9 mouse cellular contexts compared by ENCODE assay signal in the genomic region with DNA sequence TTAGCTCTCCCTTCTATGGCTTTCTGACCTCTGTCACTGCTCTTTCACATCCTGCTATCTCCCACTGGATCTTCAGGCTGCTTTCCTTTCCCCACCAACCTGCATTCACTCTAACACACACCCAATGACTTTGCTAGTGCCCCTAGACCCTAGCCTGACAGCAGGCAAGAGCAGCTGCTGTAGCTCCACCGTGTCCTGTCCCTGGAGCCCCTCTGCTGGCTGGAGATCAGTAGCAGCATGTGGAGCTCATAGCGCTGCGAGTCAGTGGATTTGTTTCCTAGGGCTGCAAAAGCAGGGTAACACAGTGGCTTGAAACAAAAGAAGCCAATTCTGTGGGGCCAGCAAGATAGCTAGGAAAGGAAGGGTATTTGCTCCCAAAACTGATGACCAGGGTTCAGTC.
DNase-seq lines count a peak whose midpoint lies in the region; ATAC-seq lines count a peak whose summit lies in the region.
"Had no signal": no experiment of that assay in that cellular context is flagged by ENCODE, and none has a peak within 500 bp of the region (broad histone marks: within the 10 kb centered on the region; RNA-seq: fewer than 3 reads in every experiment).

No protein-coding gene starts in this region.

- H3K4me1 ChIP-seq in hindbrain, embryonic 13.5 days (replicated peaks), result peaks cover 19% of the 10 kb centered on the region
- peaks cover 5% of the 10 kb centered on the region; the same call in 1 of the 2 replicates for H3K4me1 ChIP-seq in hindbrain, embryonic 14.5 days (replicated peaks; ENCODE audit: control insufficient read depth, insufficient read depth, low read length)
- H3K4me1 ChIP-seq in midbrain, embryonic 10.5 days, result 0 out of 2 replicates have a peak, but pooled peaks cover 3% of the 10 kb centered on the region
- peaks cover 3% of the 10 kb centered on the region; the same call in 1 of the 2 replicates for H3K4me1 ChIP-seq in midbrain, embryonic 16.5 days (ENCODE audit: control insufficient read depth, insufficient read depth, low read length)

- H3K4me2 ChIP-seq in hindbrain, embryonic 13.5 days, result no peak overlapping the region
- no peak overlapping the region for H3K4me2 ChIP-seq in hindbrain, embryonic 14.5 days (replicated peaks)
- H3K4me2 ChIP-seq in midbrain, embryonic 16.5 days (ENCODE audit: low read length), result no peak overlapping the region

- 45% methylated on average over 3 of the region's 3 CpGs for WGBS in hindbrain, embryonic 13.5 days
- WGBS in hindbrain, embryonic 14.5 days, result 38% methylated on average over 3 of the region's 3 CpGs
- 77% methylated on average over 3 of the region's 3 CpGs for WGBS in midbrain, embryonic 10.5 days
- 34% methylated on average over 3 of the region's 3 CpGs for WGBS in midbrain, embryonic 16.5 days

- no peak for DNase-seq in hindbrain, embryonic 14.5 days (ENCODE audit: low spot score)
- DNase-seq in midbrain, embryonic 10.5 days (ENCODE audit: low spot score), result no peak
- DNase-seq in cerebellum, adult 8-10 months, result peak; percentile 20
- DNase-seq in heart, postnatal 4 days, result peak; percentile 32
- no peak for DNase-seq in urinary bladder, adult 2 months (ENCODE audit: low spot score)
- no peak for DNase-seq in frontal cortex, postnatal 14 days (ENCODE audit: low spot score in 2 of 2)

- peak overlapping the region; percentile 60; the same call in 1 of the 2 replicates for H3K27ac ChIP-seq in hindbrain, embryonic 13.5 days
- no peak overlapping the region for H3K27ac ChIP-seq in hindbrain, embryonic 14.5 days
- H3K27ac ChIP-seq in midbrain, embryonic 10.5 days (replicated peaks), result 0 out of 2 replicates have a peak overlapping the region, but pooled peaks have one; percentile 28
- H3K27ac ChIP-seq in midbrain, embryonic 16.5 days (ENCODE audit: low read length), result no peak overlapping the region
- H3K27ac ChIP-seq: liver, embryonic 14.5 days had no signal

- no peak overlapping the region for H3K4me3 ChIP-seq in hindbrain, embryonic 13.5 days
- H3K4me3 ChIP-seq in hindbrain, embryonic 14.5 days (replicated peaks; ENCODE audit: low read length), result no peak overlapping the region
- H3K4me3 ChIP-seq in midbrain, embryonic 10.5 days, result no peak overlapping the region
- H3K4me3 ChIP-seq in midbrain, embryonic 16.5 days (ENCODE audit: low read depth, low read length), result no peak overlapping the region

- no peaks in the 10 kb centered on the region for H3K9me3 ChIP-seq in hindbrain, embryonic 13.5 days
- H3K9me3 ChIP-seq in hindbrain, embryonic 14.5 days (ENCODE audit: control insufficient read depth, low read length), result no peaks in the 10 kb centered on the region
- no peaks in the 10 kb centered on the region for H3K9me3 ChIP-seq in midbrain, embryonic 10.5 days (replicated peaks)
- H3K9me3 ChIP-seq in midbrain, embryonic 16.5 days (replicated peaks; ENCODE audit: control insufficient read depth, low read length, poor library complexity, severe bottlenecking), result no peaks in the 10 kb centered on the region

- H3K9ac ChIP-seq in hindbrain, embryonic 13.5 days, result no peak overlapping the region; the same call in 1 of the 2 replicates
- H3K9ac ChIP-seq in hindbrain, embryonic 14.5 days, result no peak overlapping the region
- H3K9ac ChIP-seq in midbrain, embryonic 16.5 days (ENCODE audit: low read depth, low read length), result no peak overlapping the region
- H3K9ac ChIP-seq: liver, embryonic 14.5 days had no signal

- no peak for ATAC-seq in hindbrain, embryonic 13.5 days (ENCODE audit: low FRiP score)
- ATAC-seq in hindbrain, embryonic 14.5 days (ENCODE audit: low FRiP score), result no peak
- ATAC-seq in midbrain, embryonic 16.5 days, result no peak

- H3K27me3 ChIP-seq in hindbrain, embryonic 13.5 days, result no peaks in the 10 kb centered on the region
- H3K27me3 ChIP-seq in hindbrain, embryonic 14.5 days (ENCODE audit: control insufficient read depth, insufficient read depth, low read length), result no peaks in the 10 kb centered on the region
- H3K27me3 ChIP-seq in midbrain, embryonic 10.5 days (ENCODE audit: low read depth, poor library complexity, severe bottlenecking), result no peaks in the 10 kb centered on the region
- no peaks in the 10 kb centered on the region for H3K27me3 ChIP-seq in midbrain, embryonic 16.5 days (ENCODE audit: control insufficient read depth, insufficient read depth, low read depth, low read length)

- H3K36me3 ChIP-seq in hindbrain, embryonic 13.5 days, result no peaks in the 10 kb centered on the region
- H3K36me3 ChIP-seq in hindbrain, embryonic 14.5 days (replicated peaks; ENCODE audit: control insufficient read depth, insufficient read depth), result no peaks in the 10 kb centered on the region
- H3K36me3 ChIP-seq in midbrain, embryonic 10.5 days, result no peaks in the 10 kb centered on the region
- H3K36me3 ChIP-seq in midbrain, embryonic 16.5 days (ENCODE audit: control insufficient read depth, insufficient read depth, low read length), result no peaks in the 10 kb centered on the region

Comparison
In these comparisons a context has a peak if more than half of its experiments do, and no peak if none do; other contexts are left out.
1. H3K27ac ChIP-seq: peak in hindbrain, embryonic 13.5 days (single experiment) and midbrain, embryonic 10.5 days (single experiment); none in hindbrain, embryonic 14.5 days (single experiment) and midbrain, embryonic 16.5 days (single experiment).
2. DNase-seq: peak in cerebellum, adult 8-10 months (single experiment) and heart, postnatal 4 days (single experiment); none in hindbrain, embryonic 14.5 days (single experiment), midbrain, embryonic 10.5 days (single experiment), urinary bladder, adult 2 months (single experiment) and frontal cortex, postnatal 14 days (0 of 2).